Mouse (Mus musculus) ES-E14 (cell line): Measurements from ENCODE around the gene Chrna10. TPM values are rescaled to one million over a fixed set of nuclear protein-coding genes. Genes with fewer than 3 reads are reported as not detected.
A peak's percentile ranks its signal among the peaks of the same experiment; 100 is the strongest.

Experiments used
- DNase-seq: peaks from one replicate; pipeline ENCODE4 v3.0.0-alpha.2; 2013; ENCODE audit warnings: low read depth, low spot score
- H3K27ac ChIP-seq: 2 replicates; pipeline ENCODE4 v1.5.1; 2012; ENCODE audit warnings: low read depth, mild to moderate bottlenecking, low read length, moderate library complexity, mixed read lengths; ENCODE audit not compliant: poor library complexity, insufficient read depth, severe bottlenecking
- H3K36me3 ChIP-seq: 2 replicates; pipeline ENCODE4 v1.6.1; 2012; ENCODE audit warnings: mild to moderate bottlenecking, low read length, moderate library complexity, mixed read lengths; ENCODE audit not compliant: control insufficient read depth, poor library complexity, insufficient read depth, severe bottlenecking
- H3K4me1 ChIP-seq, 2 experiments: fragments of 150-350 bp in 1 of 2; sonication (generic) in 1 of 2; 2 replicates each; pipeline ENCODE4 v1.6.1; 2012; ENCODE audit warnings: low read length in 2 of 2, mild to moderate bottlenecking in 1 of 2, mixed read lengths in 1 of 2; ENCODE audit not compliant: control insufficient read depth in 2 of 2, insufficient read depth in 2 of 2, poor library complexity in 1 of 2
- H3K4me3 ChIP-seq, 2 experiments: fragments of 150-350 bp in 1 of 2; sonication (generic) in 1 of 2; 2 replicates each; pipeline ENCODE4 v1.5.1; 2012; ENCODE audit warnings: low read length in 2 of 2, low read depth in 1 of 2, mild to moderate bottlenecking in 1 of 2, mixed read lengths in 1 of 2; ENCODE audit not compliant: insufficient read depth in 1 of 2, poor library complexity in 1 of 2, severe bottlenecking in 1 of 2
- H3K9ac ChIP-seq: 2 replicates; pipeline ENCODE4 v1.6.1; 2012; ENCODE audit warnings: low read depth, mild to moderate bottlenecking, low read length, mixed read lengths; ENCODE audit not compliant: poor library complexity, insufficient read depth, severe bottlenecking
- H3K9me3 ChIP-seq: fragments of 150-350 bp; sonication (generic); 2 replicates; pipeline ENCODE4 v1.6.1; 2012; ENCODE audit warnings: low read depth, mild to moderate bottlenecking, low read length; ENCODE audit not compliant: control insufficient read depth, insufficient read depth
- CHD2 ChIP-seq: IDR thresholded peaks from 2 replicates; pipeline ENCODE4 v1.6.1; 2014; ENCODE audit warnings: mild to moderate bottlenecking, low read depth, low read length, inconsistent platforms
- HCFC1 ChIP-seq: IDR thresholded peaks from 2 replicates; pipeline ENCODE4 v1.6.1; 2012; ENCODE audit warnings: low read length, inconsistent platforms, borderline replicate concordance; ENCODE audit not compliant: insufficient read depth
- MAFK ChIP-seq: IDR thresholded peaks from 2 replicates; pipeline ENCODE4 v1.6.1; 2014; ENCODE audit warnings: mild to moderate bottlenecking, low read depth, low read length, inconsistent platforms; ENCODE audit not compliant: insufficient read depth
- ZC3H11A ChIP-seq: IDR thresholded peaks from 2 replicates; pipeline ENCODE4 v1.6.1; 2012; ENCODE audit warnings: low read depth, mild to moderate bottlenecking, inconsistent platforms, low read length, borderline replicate concordance
- ZNF384 ChIP-seq: IDR thresholded peaks from 2 replicates; pipeline ENCODE4 v1.6.1; 2012; ENCODE audit warnings: low read depth, low read length, inconsistent platforms
- in situ Hi-C, 2 experiments: fragments of 600-800 bp; cut with MboI; formaldehyde crosslinking; loops; one replicate each; pipeline ENCODE4 v1.15.1; 2025; ENCODE audit warnings: low sequenced_read_pairs in 2 of 2, inconsistent platforms in 1 of 2; ENCODE audit not compliant: unreplicated experiment in 2 of 2
- total RNA-seq: library from RNA; depleted of rRNA; stranded (reverse); fragments of 300-350 nt; gene quantifications from 2 replicates; pipeline ENCODE4 v1.2.3, GENCODE M21; 2012

Gene Chrna10
- total RNA-seq, 1 experiment: 0.27 TPM

- H3K9me3 ChIP-seq: no peaks in the 10 kb centered on the region
- H3K4me1 ChIP-seq: peaks cover 0 to 2% of the 10 kb centered on the region in 2 experiments; a peak in 1 of 4 replicates
- no peak overlapping the region for H3K9ac ChIP-seq
- in situ Hi-C loops: loop anchor here in 1 of 2 experiments (10.0 kb wide), 1 partner anchor 154 kb away; no protein-coding TSS in a partner anchor
- TF ChIP-seq HCFC1 (no peak), MAFK (no peak), ZC3H11A (no peak), ZNF384 (no peak), CHD2 (no peak)
- H3K27ac ChIP-seq: no peak overlapping the region
- no peak overlapping the region for H3K4me3 ChIP-seq
- no peak for DNase-seq
- H3K36me3 ChIP-seq: peaks cover 41% of the 10 kb centered on the region
These were observed 38.1 kb downstream of the Chrna10 start for GRCm38 (mm10) chr7:102078517-102078916.

GRCm38 (mm10) chr7:102076714-102077296 lies 39.8 kb downstream of the Chrna10 start:
- in situ Hi-C loops: loop anchor here in 1 of 2 experiments (10.0 kb wide), 1 partner anchor 152 kb away; no protein-coding TSS in a partner anchor
- Histone ChIP-seq H3K27ac (no peak overlapping the region), H3K36me3 (peaks cover 41% of the 10 kb centered on the region), H3K9ac (no peak overlapping the region), H3K4me3 (no peak overlapping the region), H3K9me3 (no peaks in the 10 kb centered on the region), H3K4me1 (peaks cover 0 to 2% of the 10 kb centered on the region in 2 experiments; a peak in 1 of 4 replicates)
- TF ChIP-seq HCFC1 (no peak), MAFK (no peak), CHD2 (no peak), ZNF384 (no peak), ZC3H11A (no peak)
- DNase-seq: no peak

- TF ChIP-seq ZNF384: no peak
- no peak for TF ChIP-seq MAFK
- no peak for TF ChIP-seq CHD2
- no peak for TF ChIP-seq HCFC1
- no peak for TF ChIP-seq ZC3H11A
- in situ Hi-C loops: no loop called here
- DNase-seq: no peak
- Histone ChIP-seq H3K36me3 (peaks cover 2% of the 10 kb centered on the region; the same call in 1 of the 2 replicates), H3K9me3 (no peaks in the 10 kb centered on the region), H3K27ac (no peak overlapping the region), H3K4me3 (peak overlapping the region; percentile 80 to 83), H3K9ac (peak overlapping the region; percentile 90; the same call in 1 of the 2 replicates), H3K4me1 (no peaks in the 10 kb centered on the region)
These were observed 50.3 kb downstream of the Chrna10 start for GRCm38 (mm10) chr7:102066363-102066762.

DNA sequence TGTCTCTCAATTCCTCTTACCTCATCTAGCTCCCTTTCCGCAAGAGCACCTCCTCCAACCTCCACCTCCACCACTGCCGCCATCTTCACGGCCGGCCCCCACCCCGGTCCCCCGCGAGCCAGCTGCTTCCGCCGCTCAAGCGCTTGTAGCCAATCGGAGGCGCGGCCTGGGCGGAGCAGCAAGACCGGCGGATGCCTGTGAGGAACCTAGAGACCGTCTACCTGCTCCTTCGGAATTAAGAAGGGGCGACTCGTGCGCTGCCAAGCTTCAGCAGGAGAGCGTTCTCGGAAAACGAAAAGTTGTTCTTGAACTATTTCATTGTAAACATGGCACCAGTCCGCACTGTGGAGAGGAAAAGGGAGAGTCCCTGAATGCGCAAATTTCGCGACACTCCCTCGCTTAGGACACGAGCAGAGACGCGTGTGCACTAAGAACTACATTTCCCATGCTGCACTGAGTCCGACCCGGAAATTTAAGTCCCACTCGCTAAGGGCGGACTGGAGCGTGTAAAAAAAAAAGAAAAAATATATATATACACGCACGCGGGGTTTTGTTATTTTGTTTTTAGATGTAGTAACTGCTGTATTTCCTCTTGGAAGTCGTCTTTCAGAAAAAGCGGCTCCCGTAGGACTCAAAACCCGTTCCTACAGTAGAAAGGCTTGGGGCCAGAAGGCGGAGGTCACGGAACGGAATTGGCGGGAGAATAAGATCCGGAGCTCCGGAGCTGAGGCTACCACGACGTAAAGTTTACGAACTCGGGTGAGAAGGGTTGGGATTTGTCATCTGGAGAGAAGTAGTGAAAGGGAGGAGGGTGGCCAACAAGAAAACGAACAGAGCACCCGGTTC lies 51.4 kb downstream of the Chrna10 start, which contains the start of the genes Rnf121, Xndc1 and Xntrpc:
Gene Rnf121 (minus strand): TSS at position 424 of the 846 bp plus-strand sequence.
Gene Xndc1 (plus strand): TSS at position 466 of the 846 bp plus-strand sequence.
Gene Xntrpc (plus strand): TSS at position 668 of the 846 bp plus-strand sequence.
- Histone ChIP-seq H3K4me1 (no peaks in the 10 kb centered on the region), H3K9me3 (no peaks in the 10 kb centered on the region), H3K27ac (peak within 1 kb of the TSS; percentile 75), H3K9ac (peak within 1 kb of the TSS; percentile 90), H3K4me3 (peak within 1 kb of the TSS; percentile 80 to 83), H3K36me3 (no peaks in the 10 kb centered on the region)
- in situ Hi-C loops: no loop called here
- TF ChIP-seq CHD2 (peak; percentile 92), HCFC1 (peak; percentile 93), ZC3H11A (no peak), MAFK (0 out of 2 replicates have a peak, but pooled peaks have one; percentile 34), ZNF384 (peak; percentile 88)
- peak; percentile 83 for DNase-seq
